Mouse (Mus musculus) liver, embryonic 16.5 days (tissue): Measurements from ENCODE around the gene 1700017D01Rik. TPM values are rescaled to one million over a fixed set of nuclear protein-coding genes. Genes with fewer than 3 reads are reported as not detected.
"Not testable (repeated sequence)": the region's sequence is repeated elsewhere in the genome, so short reads cannot be mapped to it uniquely, and the experiment has no call there.

ENCODE experiments used
- ATAC-seq: fragments of 200-750 bp; cut with Nextera tagmentation; 2 replicates; pipeline ENCODE4 v1.8.0; 2017; ENCODE audit warnings: low read depth, mild to moderate bottlenecking, moderate number of reproducible peaks, moderate library complexity
- H3K27ac ChIP-seq: fragments of 300-500 bp; sonication (generic); 2 replicates; pipeline ENCODE4 v1.5.1; 2014; ENCODE audit warnings: mild to moderate bottlenecking, low read length
- H3K27me3 ChIP-seq: fragments of 300-500 bp; sonication (generic); 2 replicates; pipeline ENCODE4 v1.6.1; 2014; ENCODE audit warnings: low read depth, low read length, mixed read lengths; ENCODE audit not compliant: control insufficient read depth, insufficient read depth
- H3K36me3 ChIP-seq: fragments of 300-500 bp; sonication (generic); 2 replicates; pipeline ENCODE4 v1.6.1; 2014; ENCODE audit warnings: mild to moderate bottlenecking; ENCODE audit not compliant: control insufficient read depth, insufficient read depth
- H3K4me1 ChIP-seq: fragments of 300-500 bp; sonication (generic); 2 replicates; pipeline ENCODE4 v1.6.1; 2014; ENCODE audit warnings: low read depth, low read length, mixed read lengths; ENCODE audit not compliant: control insufficient read depth
- H3K4me2 ChIP-seq: fragments of 300-500 bp; sonication (generic); 2 replicates; pipeline ENCODE4 v1.6.1; 2014; ENCODE audit warnings: low read depth, low read length, mixed read lengths
- H3K4me3 ChIP-seq: fragments of 300-500 bp; sonication (generic); 2 replicates; pipeline ENCODE4 v1.5.1; 2014; ENCODE audit warnings: low read depth, mild to moderate bottlenecking, low read length
- H3K9ac ChIP-seq: fragments of 300-500 bp; sonication (generic); 2 replicates; pipeline ENCODE4 v1.6.1; 2014; ENCODE audit warnings: low read depth, low read length
- H3K9me3 ChIP-seq: fragments of 300-500 bp; sonication (generic); replicated peaks from 2 replicates; pipeline ENCODE4 v1.6.1; 2016; ENCODE audit warnings: low read length; ENCODE audit not compliant: control insufficient read depth
- WGBS: fragments of 180-500 bp; shearing (Covaris S2); extraction: QIAGEN DNeasy Blood & Tissue Kit; methylation state at CpG from one replicate; pipeline ENCODE4 v1.1.7; 2014; ENCODE audit not compliant: insufficient replicate concordance; 5-methylcytosine and 5-hydroxymethylcytosine counted together
- polyA plus RNA-seq: library from polyadenylated mRNA; unstranded; fragments of >200 nt; fragmentation: Nextera tagmentation; extraction: Ambion mirVana; gene quantifications from 2 replicates; pipeline ENCODE4 v1.2.1, GENCODE M21; 2015

The 1700017D01Rik gene
- polyA plus RNA-seq: not detected in 2 replicates

GRCm38 (mm10) chr19:11130776-11131175 is at the start of gene 1700017D01Rik:
TSS of gene 1700017D01Rik (minus strand) at chr19:11130876.
- not testable (repeated sequence) for H3K9me3 ChIP-seq, H3K4me2 ChIP-seq, H3K9ac ChIP-seq, H3K27me3 ChIP-seq, H3K27ac ChIP-seq, H3K4me1 ChIP-seq, ATAC-seq, H3K36me3 ChIP-seq, H3K4me3 ChIP-seq
- 72% methylated on average over 8 of the region's 8 CpGs for WGBS

DNA sequence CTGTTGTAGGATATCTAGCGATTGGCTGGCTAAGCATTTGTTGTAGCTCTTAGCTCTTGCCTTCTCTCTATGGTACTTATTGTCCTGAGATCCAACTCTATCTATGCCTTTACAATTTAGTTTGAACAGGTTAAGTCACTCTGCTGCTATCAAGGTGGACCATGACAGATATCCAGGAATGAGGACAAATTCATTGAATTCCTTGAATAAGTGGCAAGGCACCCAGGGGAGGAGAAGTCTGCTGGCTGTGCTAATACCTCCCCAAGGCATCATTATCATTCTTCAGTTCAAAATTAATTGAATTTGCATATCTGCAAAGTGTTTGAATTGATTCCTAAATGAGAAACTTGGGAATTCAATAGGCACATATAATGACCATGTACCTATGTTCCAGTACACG is 46.8 kb upstream of the 1700017D01Rik start:
- H3K4me3 ChIP-seq: no peak overlapping the region
- no peaks in the 10 kb centered on the region for H3K9me3 ChIP-seq
- H3K9ac ChIP-seq: no peak overlapping the region
- no peak overlapping the region for H3K4me2 ChIP-seq
- no peak overlapping the region for H3K27ac ChIP-seq
- no peaks in the 10 kb centered on the region for H3K36me3 ChIP-seq
- WGBS: 53% methylated on average over 2 of the region's 2 CpGs
- no peak for ATAC-seq
- H3K4me1 ChIP-seq: no peaks in the 10 kb centered on the region
- H3K27me3 ChIP-seq: no peaks in the 10 kb centered on the region

GRCm38 (mm10) chr19:11165172-11165571 is 34.5 kb upstream of the 1700017D01Rik start, which contains the start of gene 1700025F22Rik:
TSS of gene 1700025F22Rik (minus strand) at chr19:11165320.
- Histone ChIP-seq H3K9ac (no peak within 1 kb of the TSS), H3K27ac (no peak within 1 kb of the TSS), H3K9me3 (no peaks in the 10 kb centered on the region), H3K4me2 (no peak within 1 kb of the TSS), H3K4me3 (no peak within 1 kb of the TSS), H3K36me3 (no peaks in the 10 kb centered on the region), H3K4me1 (no peaks in the 10 kb centered on the region), H3K27me3 (no peaks in the 10 kb centered on the region)
- ATAC-seq: no peak
- WGBS: 23% methylated on average over 10 of the region's 10 CpGs

DNA sequence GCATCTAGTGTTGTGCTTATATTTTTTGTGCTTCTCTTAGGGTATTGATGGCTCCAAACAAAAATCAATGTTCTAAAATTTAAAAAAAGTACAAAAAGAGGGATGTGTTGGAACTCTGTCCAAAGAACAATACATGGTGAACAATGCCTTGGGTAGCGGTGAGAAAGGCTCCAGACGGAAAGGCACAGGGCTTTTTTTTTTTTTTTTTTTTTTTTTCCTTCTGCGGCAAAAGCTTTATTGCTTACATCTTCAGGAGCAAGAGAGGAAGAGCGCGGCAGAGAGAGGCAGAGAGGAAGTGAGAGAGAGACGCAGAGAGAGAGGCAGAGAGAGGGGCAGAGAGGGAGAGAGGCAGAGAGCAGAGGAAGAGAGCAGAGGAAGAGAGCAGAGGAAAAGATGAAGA is 27.2 kb upstream of the 1700017D01Rik start:
- not testable (repeated sequence) for H3K27me3 ChIP-seq, H3K4me1 ChIP-seq, H3K36me3 ChIP-seq, H3K4me2 ChIP-seq, H3K27ac ChIP-seq, H3K9me3 ChIP-seq, ATAC-seq, H3K4me3 ChIP-seq, H3K9ac ChIP-seq
- WGBS: 70% methylated on average over 6 of the region's 6 CpGs

GRCm38 (mm10) chr19:11135336-11135735 is 4.7 kb upstream of the 1700017D01Rik start:
- Histone ChIP-seq H3K9ac (no peak overlapping the region), H3K4me1 (no peaks in the 10 kb centered on the region), H3K9me3 (no peaks in the 10 kb centered on the region), H3K27me3 (no peaks in the 10 kb centered on the region), H3K27ac (no peak overlapping the region), H3K4me2 (no peak overlapping the region), H3K4me3 (no peak overlapping the region), H3K36me3 (no peaks in the 10 kb centered on the region)
- WGBS: 41% methylated on average over 4 of the region's 4 CpGs
- no peak for ATAC-seq

GRCm38 (mm10) chr19:11134852-11135251 is 4.2 kb upstream of the 1700017D01Rik start:
- no peak overlapping the region for H3K9ac ChIP-seq

DNA sequence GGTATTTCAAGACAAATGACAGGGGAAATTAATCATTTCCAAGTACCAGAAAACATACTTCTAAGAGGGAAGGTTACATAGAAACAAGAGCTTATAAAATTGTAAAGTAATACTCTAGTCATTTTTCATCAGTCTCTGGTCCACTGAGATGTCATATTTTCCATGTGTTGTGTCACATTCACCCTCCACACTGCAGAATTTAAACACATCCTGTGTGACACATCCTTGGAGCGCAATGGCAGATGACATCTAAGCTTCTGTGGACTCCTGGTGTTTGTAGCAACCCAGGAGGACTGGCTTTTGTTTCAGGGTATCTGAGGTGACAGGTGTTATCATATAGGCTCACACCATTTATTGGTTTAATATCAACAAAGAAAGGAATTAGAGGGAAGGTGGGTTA is 974 bp downstream of the 1700017D01Rik start:
- no peak overlapping the region for H3K4me2 ChIP-seq
- no peaks in the 10 kb centered on the region for H3K27me3 ChIP-seq
- H3K36me3 ChIP-seq: no peaks in the 10 kb centered on the region
- no peak for ATAC-seq
- WGBS: 70% methylated on average over 1 of the region's 1 CpGs
- no peaks in the 10 kb centered on the region for H3K9me3 ChIP-seq
- no peak overlapping the region for H3K9ac ChIP-seq
- no peak overlapping the region for H3K27ac ChIP-seq
- no peak overlapping the region for H3K4me3 ChIP-seq
- H3K4me1 ChIP-seq: no peaks in the 10 kb centered on the region

More at GRCm38 (mm10) chr19:11134852-11135251, 4.2 kb upstream of the 1700017D01Rik start:
- Histone ChIP-seq H3K4me2 (no peak overlapping the region), H3K27ac (no peak overlapping the region), H3K9me3 (no peaks in the 10 kb centered on the region), H3K27me3 (no peaks in the 10 kb centered on the region), H3K36me3 (no peaks in the 10 kb centered on the region), H3K4me3 (no peak overlapping the region), H3K4me1 (no peaks in the 10 kb centered on the region)
- 48% methylated on average over 2 of the region's 2 CpGs for WGBS
- no peak for ATAC-seq

- not testable (repeated sequence) for H3K4me1 ChIP-seq, H3K36me3 ChIP-seq, H3K9ac ChIP-seq, H3K27ac ChIP-seq, H3K4me2 ChIP-seq, H3K9me3 ChIP-seq, H3K27me3 ChIP-seq
- H3K4me3 ChIP-seq: peak overlapping the region; percentile 39
- 3% methylated on average over 5 of the region's 38 CpGs for WGBS
- ATAC-seq: peak; percentile 99
Measured at GRCm38 (mm10) chr19:11121016-11121420, 9.7 kb downstream of the 1700017D01Rik start.

DNA sequence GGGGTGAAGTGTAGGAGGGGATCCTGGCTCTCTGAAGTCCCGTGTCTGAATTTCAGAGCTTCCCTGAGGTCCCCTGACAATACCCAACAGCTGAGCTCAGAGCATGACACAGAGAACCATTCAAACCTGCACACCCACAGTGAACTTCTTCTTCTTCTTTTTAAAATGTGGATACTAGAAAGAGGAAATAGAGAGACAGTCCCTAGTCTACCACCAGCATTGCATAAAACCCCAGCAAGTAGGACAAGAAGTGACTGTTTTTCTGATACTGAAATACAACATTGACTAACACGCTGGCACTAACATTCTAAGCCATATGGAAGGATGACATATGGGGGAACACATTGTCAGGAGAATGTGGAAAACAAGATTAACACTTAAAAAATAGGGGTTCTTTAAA is 11.3 kb downstream of the 1700017D01Rik start:
- H3K9me3 ChIP-seq: no peaks in the 10 kb centered on the region
- peak overlapping the region; percentile 39; the same call in 1 of the 2 replicates for H3K27ac ChIP-seq

More for the DNA sequence above, 11.3 kb downstream of the 1700017D01Rik start:
- H3K9ac ChIP-seq: no peak overlapping the region
- 0 out of 2 replicates have a peak, but pooled peaks have one; percentile 11 for ATAC-seq
- H3K27me3 ChIP-seq: no peaks in the 10 kb centered on the region
- no peak overlapping the region for H3K4me3 ChIP-seq
- 33% methylated on average over 2 of the region's 2 CpGs for WGBS
- H3K36me3 ChIP-seq: no peaks in the 10 kb centered on the region
- no peaks in the 10 kb centered on the region for H3K4me1 ChIP-seq
- no peak overlapping the region for H3K4me2 ChIP-seq
